Mouse (Mus musculus): ENCODE data around the gene Ism2. TPM values are rescaled to one million over a fixed set of nuclear protein-coding genes. Genes with fewer than 3 reads are reported as not detected.
"Not testable (repeated sequence)": the region's sequence is repeated elsewhere in the genome, so short reads cannot be mapped to it uniquely, and the experiment has no call there.

Gene Ism2
- total RNA-seq, 2 experiments from 2014 or later, result not detected

DNA sequence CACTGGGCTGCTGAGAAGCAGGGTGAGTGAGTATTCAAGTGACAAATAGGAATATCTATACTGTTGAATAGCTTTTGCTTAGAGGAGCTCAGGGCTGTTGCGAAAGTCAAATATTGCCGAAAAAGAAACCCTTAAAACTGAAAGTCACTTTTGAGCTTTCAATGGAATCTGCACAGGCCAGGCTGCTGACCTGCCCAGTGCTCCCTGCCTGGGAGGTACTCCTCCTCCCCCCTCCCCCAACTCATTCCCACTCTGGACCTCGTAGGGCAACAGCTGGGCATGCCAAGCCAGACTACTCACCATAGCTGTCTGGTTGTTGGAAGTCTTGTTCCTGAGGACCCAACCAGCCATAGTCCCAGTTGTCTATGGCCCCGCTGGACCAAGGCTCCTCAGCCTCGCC is 14.8 kb downstream of the Ism2 start:
- no peak for DNase-seq

DNA sequence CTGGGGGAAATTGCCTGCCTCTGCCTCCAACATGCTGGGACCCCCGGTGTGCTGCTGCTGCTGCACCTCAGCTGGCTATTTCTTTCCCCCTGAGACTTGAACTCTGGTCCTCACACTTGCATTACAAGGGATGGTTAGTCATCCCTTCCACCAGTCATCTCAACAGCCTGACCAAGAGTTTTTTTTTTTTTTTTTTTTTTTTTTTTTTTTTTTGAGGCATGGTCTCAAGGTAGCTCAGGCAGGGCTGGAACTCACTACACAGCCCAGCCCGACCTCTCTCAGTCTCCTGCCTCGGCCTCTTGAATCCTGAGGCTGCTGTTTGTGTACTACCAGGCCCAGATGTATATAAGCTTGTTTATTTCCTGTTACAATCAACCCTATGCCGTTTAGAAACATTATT is 15.2 kb downstream of the Ism2 start:
- no peak for DNase-seq

DNA sequence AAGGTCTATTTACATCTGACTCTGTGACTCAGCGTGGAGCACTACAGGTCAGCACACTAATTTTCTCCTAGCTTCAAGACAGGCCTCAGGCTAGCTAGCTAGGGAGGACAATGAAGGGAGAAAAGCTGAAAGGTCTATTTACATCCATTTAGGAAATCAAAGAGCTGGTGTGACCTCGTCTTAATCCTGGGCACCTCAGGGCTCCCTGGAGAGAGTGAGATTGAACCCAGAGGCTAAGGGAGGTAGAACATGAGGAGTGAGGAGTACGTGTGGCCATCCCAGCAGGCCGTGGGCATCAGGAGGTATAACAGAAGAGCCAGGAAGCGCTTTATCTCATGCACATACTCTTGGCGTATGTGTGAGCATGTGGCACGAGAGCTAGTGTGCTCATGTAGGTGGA is 15.8 kb downstream of the Ism2 start:
- DNase-seq, result no peak

DNA sequence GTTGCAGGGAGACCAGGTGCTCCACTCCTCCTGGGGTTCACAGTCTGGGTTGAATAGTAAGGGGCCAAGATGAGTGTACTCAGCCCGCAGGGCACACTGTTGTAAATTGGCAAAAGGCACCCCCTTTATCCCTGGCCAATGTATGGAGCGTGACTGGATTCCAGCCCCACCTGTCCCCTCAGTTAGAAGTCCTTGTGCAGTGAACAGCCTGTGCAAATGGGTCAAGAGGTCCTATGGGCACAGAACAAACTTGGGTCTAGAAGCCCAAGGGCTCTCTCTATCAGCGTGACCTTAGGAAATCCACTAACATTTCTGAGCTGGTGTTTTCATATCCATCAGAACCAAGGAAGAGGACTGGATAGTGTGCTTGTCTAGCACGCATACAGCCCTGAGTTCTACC is 16.8 kb downstream of the Ism2 start:
- no peak for DNase-seq

DNA sequence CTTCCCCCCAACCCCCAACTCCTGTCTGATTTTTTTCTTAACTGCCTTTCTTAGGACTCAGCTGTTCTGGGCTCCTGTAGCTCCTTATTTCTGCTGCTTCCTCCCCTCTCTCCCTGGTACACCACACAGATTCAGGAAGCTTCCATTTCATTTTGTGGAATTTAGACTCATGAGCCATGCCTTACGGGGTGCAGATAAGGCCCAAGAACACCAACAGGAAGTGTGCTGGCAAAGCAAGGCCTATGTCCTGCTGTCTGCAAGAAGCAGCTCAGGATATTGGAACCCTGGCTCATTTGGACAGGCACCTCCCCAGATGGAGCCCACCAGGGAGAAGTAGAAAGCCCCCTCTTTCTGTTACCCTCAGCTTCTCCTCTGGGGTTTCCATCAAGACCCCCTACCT is 17.7 kb downstream of the Ism2 start:
- DNase-seq, result no peak

- DNase-seq, result no peak
Observed at GRCm38 (mm10) chr12:87279879-87280278, 19.6 kb downstream of the Ism2 start.

DNA sequence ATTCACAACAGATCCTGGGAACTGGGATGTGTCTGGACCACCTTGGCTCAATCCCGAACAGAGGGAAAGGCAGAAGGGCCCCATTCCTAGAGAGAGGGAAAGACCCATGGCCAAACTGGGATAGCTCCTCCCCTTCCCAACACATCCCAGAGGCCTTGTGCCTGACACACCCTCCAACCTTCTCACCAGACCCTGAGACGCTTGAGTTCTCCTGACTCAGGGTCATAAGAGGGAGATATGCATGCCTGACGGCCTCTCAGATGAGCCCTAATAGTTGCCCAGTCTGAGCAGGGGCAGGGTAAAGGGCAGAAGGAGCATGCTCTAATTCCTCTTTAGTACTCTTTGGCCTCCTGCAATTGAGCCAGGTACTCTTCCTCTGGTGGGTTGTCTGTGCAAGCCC is 20.2 kb downstream of the Ism2 start:
- no peak for DNase-seq

GRCm38 (mm10) chr12:87278118-87278730 is 21.3 kb downstream of the Ism2 start:
- no peak for DNase-seq

DNA sequence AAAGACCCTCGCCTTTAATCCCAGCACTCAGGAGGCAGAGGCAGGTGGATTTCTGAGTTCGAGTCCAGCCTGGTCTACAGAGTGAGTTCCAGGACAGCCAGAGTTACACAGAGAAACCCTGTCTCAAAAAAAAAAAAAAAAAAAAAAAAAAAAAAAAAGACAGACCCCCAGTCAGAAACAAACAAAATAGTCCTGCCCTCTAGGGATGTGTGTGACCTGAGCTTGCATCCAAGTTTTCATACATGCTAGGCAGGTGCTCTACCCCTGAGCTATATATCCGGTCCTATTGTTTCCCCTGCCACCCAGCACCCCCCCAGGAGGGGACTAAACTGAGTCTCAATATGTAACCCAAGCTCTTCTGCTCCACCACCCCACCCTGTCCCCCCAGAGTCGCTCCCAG is 22.3 kb downstream of the Ism2 start:
- not testable (repeated sequence) for DNase-seq

GRCm38 (mm10) chr12:87274853-87275831 is 24.4 kb downstream of the Ism2 start:
- DNase-seq, result no peak

GRCm38 (mm10) chr12:87267682-87268081 is 31.8 kb downstream of the Ism2 start:
- DNase-seq, result no peak

- no peak for DNase-seq
Observed at GRCm38 (mm10) chr12:87266827-87267603, 32.5 kb downstream of the Ism2 start.

- DNase-seq, result peak; percentile 87
Observed at GRCm38 (mm10) chr12:87266108-87266826, 33.2 kb downstream of the Ism2 start, which contains the start of the genes Vipas39 and Ahsa1. TSS of gene Vipas39 (minus strand) at chr12:87266256. TSS of gene Ahsa1 (plus strand) at chr12:87266479.

DNA sequence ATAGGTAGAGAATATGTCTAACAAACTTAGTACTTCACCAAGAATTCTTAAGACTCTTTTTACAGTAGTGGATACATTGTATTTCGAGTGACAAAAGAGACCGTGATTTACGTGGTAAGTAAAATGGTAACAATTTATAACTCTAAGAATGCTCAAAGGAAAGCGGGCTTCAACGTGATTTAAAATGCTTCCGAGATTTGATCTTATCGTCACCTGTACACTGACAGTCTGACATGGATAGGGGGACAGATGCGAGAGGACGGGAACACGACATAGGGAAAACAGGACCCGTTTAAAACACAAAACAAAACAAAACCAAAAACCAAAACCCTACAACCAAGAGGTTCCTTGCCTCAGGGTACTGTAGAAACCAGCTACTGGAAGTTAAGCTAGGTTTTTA is 34.1 kb downstream of the Ism2 start:
- DNase-seq, result no peak

DNA sequence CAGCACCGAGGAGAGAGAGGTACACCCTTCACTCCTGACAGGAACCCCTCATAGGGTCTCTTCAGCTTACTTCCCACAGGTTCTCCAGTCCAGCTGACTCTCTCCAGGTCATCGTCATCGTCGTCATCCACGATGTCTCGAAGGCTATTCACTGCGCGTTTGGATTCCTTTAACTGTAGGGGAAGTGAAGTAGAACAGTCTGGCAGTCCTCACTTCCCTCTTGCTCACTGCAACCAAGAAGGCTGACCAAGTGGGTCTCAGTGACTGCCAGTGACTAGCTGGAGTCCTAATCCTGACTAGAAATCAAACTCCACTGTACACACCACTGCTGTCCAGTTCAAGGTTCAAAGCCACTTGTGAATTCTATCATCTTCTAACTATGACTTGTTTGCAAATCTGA is 38.9 kb downstream of the Ism2 start:
- DNase-seq, result no peak

GRCm38 (mm10) chr12:87256629-87257028 is 42.9 kb downstream of the Ism2 start:
- DNase-seq, result no peak

- no peak for DNase-seq
Observed at GRCm38 (mm10) chr12:87253878-87254277, 45.6 kb downstream of the Ism2 start.

DNA sequence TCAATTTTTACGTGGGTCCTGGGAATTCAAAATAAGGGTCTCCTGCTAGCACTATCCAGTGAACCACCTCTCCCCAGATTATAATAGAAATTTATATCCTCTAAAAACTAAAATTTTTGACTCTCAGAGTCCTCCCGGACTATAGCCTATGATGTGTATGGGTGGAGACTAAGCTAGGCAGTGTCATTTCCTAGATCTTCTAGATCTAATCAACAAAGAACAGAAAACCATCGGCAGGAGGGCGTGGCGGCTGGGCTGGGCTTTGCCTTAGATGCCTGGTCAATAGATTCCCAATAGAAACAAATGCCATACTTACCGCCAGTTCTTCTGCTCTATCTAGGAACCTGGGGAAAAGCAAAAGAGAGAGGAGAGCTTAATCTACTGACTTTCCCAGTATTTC is 49.3 kb downstream of the Ism2 start:
- no peak for DNase-seq

DNA sequence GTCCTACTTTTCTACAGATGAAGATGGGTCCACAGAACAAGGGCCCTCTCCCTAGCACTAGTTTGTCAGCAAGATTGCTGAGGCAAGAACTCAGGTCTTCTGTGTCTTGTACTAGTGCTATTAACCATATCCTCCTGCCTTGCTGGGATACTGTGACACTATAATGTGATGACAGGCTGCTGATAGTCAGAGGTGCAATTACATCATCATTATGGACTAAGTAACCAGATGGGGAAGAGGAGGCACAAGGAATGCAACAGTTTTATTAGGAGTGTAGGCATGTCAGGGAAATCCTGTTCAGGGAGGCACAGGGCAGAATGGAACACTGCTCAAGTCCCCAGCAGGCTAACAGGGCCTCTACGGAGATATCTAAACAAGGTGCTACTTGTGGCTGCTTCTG is 60.9 kb downstream of the Ism2 start, which contains the start of gene Noxred1:
Noxred1 (minus strand) TSS at position 101 of the 400 bp plus-strand sequence.
- DNase-seq, result no peak

- no peak for DNase-seq
Observed at GRCm38 (mm10) chr12:87236882-87237483, 62.5 kb downstream of the Ism2 start.

GRCm38 (mm10) chr12:87230379-87230895 is 69.1 kb downstream of the Ism2 start:
- DNase-seq, result no peak

Measured in gastrocnemius, postnatal 25 days (tissue).